Mouse (Mus musculus) ES-E14 (cell line): ENCODE measurements around the gene Dhrs4.

ENCODE experiments used
- CHD2 ChIP-seq: IDR thresholded peaks from 2 replicates; pipeline ENCODE4 v1.6.1; 2014; ENCODE audit warnings: mild to moderate bottlenecking, low read depth, low read length, inconsistent platforms
- HCFC1 ChIP-seq: IDR thresholded peaks from 2 replicates; pipeline ENCODE4 v1.6.1; 2012; ENCODE audit warnings: low read length, inconsistent platforms, borderline replicate concordance; ENCODE audit not compliant: insufficient read depth
- MAFK ChIP-seq: IDR thresholded peaks from 2 replicates; pipeline ENCODE4 v1.6.1; 2014; ENCODE audit warnings: mild to moderate bottlenecking, low read depth, low read length, inconsistent platforms; ENCODE audit not compliant: insufficient read depth
- ZC3H11A ChIP-seq: IDR thresholded peaks from 2 replicates; pipeline ENCODE4 v1.6.1; 2012; ENCODE audit warnings: low read depth, mild to moderate bottlenecking, inconsistent platforms, low read length, borderline replicate concordance
- ZNF384 ChIP-seq: IDR thresholded peaks from 2 replicates; pipeline ENCODE4 v1.6.1; 2012; ENCODE audit warnings: low read depth, low read length, inconsistent platforms

GRCm38 (mm10) chr14:55475654-55476053 lies 2.9 kb upstream of the Dhrs4 start:
- no peak for TF ChIP-seq HCFC1
- no peak for TF ChIP-seq CHD2
- no peak for TF ChIP-seq MAFK
- no peak for TF ChIP-seq ZNF384
- no peak for TF ChIP-seq ZC3H11A
